Mouse (Mus musculus) kidney, postnatal 25 days (tissue): Measurements from ENCODE around the gene Myh7.

Source experiments
- DNase-seq, 2 experiments: peaks; one replicate each; pipeline ENCODE4 v3.0.0; 2021; ENCODE audit warnings: mixed read lengths in 2 of 2

Gene Myh7

GRCm38 (mm10) chr14:54941024-54941978, 53.1 kb downstream of the Myh7 start:
- DNase-seq: peak; percentile 62 to 77

GRCm38 (mm10) chr14:54940176-54940530, 54.3 kb downstream of the Myh7 start:
- DNase-seq: peak; percentile 18 to 46

GRCm38 (mm10) chr14:54939434-54940175, 54.8 kb downstream of the Myh7 start:
- DNase-seq: peak; percentile 80 to 85

GRCm38 (mm10) chr14:54938431-54939219, 55.8 kb downstream of the Myh7 start:
- DNase-seq: no peak

- no peak for DNase-seq
Observed at GRCm38 (mm10) chr14:54937361-54938182, 56.9 kb downstream of the Myh7 start.

GRCm38 (mm10) chr14:54936831-54937160, 57.6 kb downstream of the Myh7 start:
- DNase-seq: no peak

- DNase-seq: no peak
Observed at GRCm38 (mm10) chr14:54935904-54936830, 58.3 kb downstream of the Myh7 start, which contains the start of gene Cmtm5. Gene Cmtm5, plus strand, starts transcription at chr14:54936261.

GRCm38 (mm10) chr14:54932645-54933150, 61.7 kb downstream of the Myh7 start, which contains the start of gene Il25:
Gene Il25, plus strand, starts transcription at chr14:54932695.
- DNase-seq: no peak

- DNase-seq: no peak
Observed at GRCm38 (mm10) chr14:54930431-54930830, 64.0 kb downstream of the Myh7 start.

- no peak for DNase-seq
Observed at GRCm38 (mm10) chr14:54929801-54930200, 64.6 kb downstream of the Myh7 start.

GRCm38 (mm10) chr14:54927296-54927695, 67.1 kb downstream of the Myh7 start:
- no peak for DNase-seq

GRCm38 (mm10) chr14:54926401-54927158, 67.8 kb downstream of the Myh7 start:
- peak; percentile 24 to 52 for DNase-seq

GRCm38 (mm10) chr14:54925349-54926342, 68.8 kb downstream of the Myh7 start, which contains the start of gene Efs:
Gene Efs, minus strand, starts transcription at chr14:54926126.
- DNase-seq: peak; percentile 63 to 75

GRCm38 (mm10) chr14:54924641-54925348, 69.6 kb downstream of the Myh7 start:
- peak in 1 of 2 experiments; percentile 46 for DNase-seq
